Mouse (Mus musculus): Measurements from ENCODE around the gene Trip10. TPM values are rescaled to one million over a fixed set of nuclear protein-coding genes. Genes with fewer than 3 reads are reported as not detected.
A peak's percentile ranks its signal among the peaks of the same experiment; 100 is the strongest.

The Trip10 gene
- polyA plus RNA-seq, 1 experiment from 2014 or later = 33.4 TPM

DNA sequence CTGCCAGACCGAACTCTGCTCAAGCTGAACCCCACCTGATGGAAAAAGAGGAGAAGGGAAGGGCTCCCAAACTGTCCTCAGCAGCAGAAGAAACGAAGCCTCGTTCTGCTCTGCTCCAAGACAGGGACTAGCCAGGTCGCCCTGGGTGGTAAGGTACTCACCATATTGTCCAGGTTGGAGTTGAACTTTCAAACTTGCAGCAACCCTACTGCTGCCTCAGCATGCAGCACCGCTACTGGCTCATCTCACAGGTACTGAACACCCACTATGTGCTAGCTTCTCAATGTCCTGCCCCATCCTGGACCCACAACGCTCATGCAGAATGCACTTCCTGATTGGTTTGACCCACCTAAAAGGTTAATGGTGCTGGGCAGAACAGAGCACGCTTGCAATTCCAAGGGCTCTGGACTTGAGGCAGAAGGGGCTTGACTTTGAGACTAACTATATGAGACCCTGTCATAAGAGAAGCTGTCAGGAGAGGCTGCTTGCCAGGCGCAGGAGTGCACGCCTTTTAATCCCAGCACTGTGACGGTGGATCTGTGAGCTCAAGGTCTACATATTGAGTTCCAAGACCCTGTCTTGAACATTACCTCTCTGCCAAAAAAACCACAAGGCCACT, 3.8 kb upstream of the Trip10 start:
- H3K36me3 ChIP-seq (ENCODE audit: control insufficient read depth, insufficient read depth, low read length) = peaks cover 7% of the 10 kb centered on the region; the same call in 1 of the 2 replicates
- no peak for ATAC-seq (ENCODE audit: insufficient number of reproducible peaks, insufficient read depth, low FRiP score, low read depth)
- WGBS = 88% methylated on average over 10 of the region's 10 CpGs
- no peak overlapping the region for H3K4me3 ChIP-seq (ENCODE audit: low read depth, low read length)
- H3K27ac ChIP-seq (ENCODE audit: low read length) = no peak overlapping the region
- H3K4me1 ChIP-seq (ENCODE audit: control insufficient read depth, insufficient read depth, low read length) = peaks cover 14% of the 10 kb centered on the region
- H3K9ac ChIP-seq (replicated peaks; ENCODE audit: low read depth, low read length) = no peak overlapping the region
- H3K9me3 ChIP-seq (ENCODE audit: control insufficient read depth, low read depth, low read length) = no peaks in the 10 kb centered on the region; the same call in 1 of the 2 replicates
- H3K4me2 ChIP-seq (replicated peaks; ENCODE audit: low read depth, low read length) = no peak overlapping the region
- no peaks in the 10 kb centered on the region for H3K27me3 ChIP-seq (ENCODE audit: control insufficient read depth, insufficient read depth, low read length)

DNA sequence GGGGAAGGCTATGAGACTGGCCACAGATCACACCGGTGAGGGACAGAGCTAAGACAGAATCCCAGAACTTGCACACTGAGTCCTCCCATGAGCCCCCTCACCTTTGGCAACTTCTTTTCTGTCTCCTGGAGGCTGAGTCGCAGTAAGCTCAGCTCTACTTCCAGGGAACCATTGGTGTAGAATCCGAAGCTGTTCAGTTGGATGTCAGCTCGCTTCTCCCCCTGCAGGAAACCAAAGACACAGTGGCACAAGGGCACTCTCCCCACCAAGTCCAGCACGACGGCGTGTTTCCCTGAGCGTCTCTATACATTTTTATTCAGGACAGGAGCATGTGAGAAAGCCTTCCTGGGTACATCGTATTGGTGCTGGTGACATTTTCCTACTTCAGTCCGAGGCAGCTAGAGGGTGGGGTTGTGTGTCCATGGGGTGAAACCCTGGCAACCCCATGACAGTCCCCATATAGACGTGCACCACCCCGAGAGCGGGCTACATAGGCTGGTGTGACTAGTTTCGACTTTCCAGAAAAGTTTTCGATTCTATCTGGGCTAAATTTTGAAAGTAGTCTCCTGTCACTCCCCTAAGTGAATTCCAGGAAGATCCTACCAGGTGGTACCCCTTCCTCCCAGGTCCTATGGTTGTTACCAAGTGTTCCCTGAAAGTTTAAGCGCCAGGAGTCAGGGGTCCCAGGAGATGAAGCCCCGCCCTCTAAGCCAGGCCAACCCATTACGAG, 2.4 kb upstream of the Trip10 start:
- peaks cover 21% of the 10 kb centered on the region for H3K4me1 ChIP-seq (ENCODE audit: control insufficient read depth, insufficient read depth, low read length)
- H3K27ac ChIP-seq (ENCODE audit: low read length) = peak overlapping the region; percentile 93
- H3K4me2 ChIP-seq (replicated peaks; ENCODE audit: low read depth, low read length) = peak overlapping the region; percentile 86
- peak overlapping the region; percentile 58 for H3K9ac ChIP-seq (replicated peaks; ENCODE audit: low read depth, low read length)
- ATAC-seq (ENCODE audit: insufficient number of reproducible peaks, insufficient read depth, low FRiP score, low read depth) = no peak
- H3K36me3 ChIP-seq (ENCODE audit: control insufficient read depth, insufficient read depth, low read length) = peaks cover 4% of the 10 kb centered on the region; the same call in 1 of the 2 replicates
- peak overlapping the region; percentile 56 for H3K4me3 ChIP-seq (ENCODE audit: low read depth, low read length)
- no peaks in the 10 kb centered on the region; the same call in 1 of the 2 replicates for H3K9me3 ChIP-seq (ENCODE audit: control insufficient read depth, low read depth, low read length)
- H3K27me3 ChIP-seq (ENCODE audit: control insufficient read depth, insufficient read depth, low read length) = no peaks in the 10 kb centered on the region
- WGBS = 3% methylated on average over 18 of the region's 18 CpGs

DNA sequence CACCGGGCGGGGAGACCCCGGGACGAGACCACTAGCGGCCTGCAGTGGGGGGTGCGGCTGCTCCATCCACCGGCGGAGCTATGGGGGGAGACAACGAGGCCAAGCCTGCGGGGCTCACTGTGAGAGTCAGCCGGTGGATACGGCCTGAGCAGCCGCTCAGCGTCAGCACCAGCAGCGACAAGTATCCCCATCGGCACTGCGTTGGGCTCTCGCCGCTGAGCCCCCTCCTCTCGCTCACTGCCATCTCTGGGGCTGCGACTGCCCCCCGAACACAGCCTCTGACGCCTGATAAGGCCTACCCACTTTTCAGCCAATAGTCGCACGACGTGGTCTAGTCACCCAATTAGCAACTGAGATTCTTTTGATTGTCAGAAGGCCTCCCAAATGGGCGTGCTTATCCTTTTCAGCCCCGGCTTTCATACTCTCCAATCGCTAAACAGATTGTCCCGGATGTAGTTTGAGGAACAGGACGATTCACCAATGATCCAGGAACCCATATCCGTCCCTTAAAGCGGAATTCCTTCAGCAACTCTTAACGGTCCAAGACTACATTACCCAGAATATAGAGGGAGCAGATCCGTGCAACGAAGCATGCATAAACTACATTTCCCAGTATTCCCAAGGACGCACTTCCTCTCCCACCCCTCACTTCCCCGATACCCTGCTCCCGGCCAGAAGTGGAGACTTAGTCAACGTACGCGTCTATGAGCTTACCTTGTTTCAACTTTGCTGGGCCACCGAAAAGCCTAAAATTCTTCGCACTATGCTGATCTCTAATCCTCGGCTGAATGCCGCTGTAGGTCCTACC, 1.7 kb upstream of the Trip10 start:
- under 1% methylated on average over 46 of the region's 46 CpGs for WGBS
- H3K9ac ChIP-seq (replicated peaks; ENCODE audit: low read depth, low read length) = peak overlapping the region; percentile 58
- peak overlapping the region; percentile 93 for H3K27ac ChIP-seq (ENCODE audit: low read length)
- H3K36me3 ChIP-seq (ENCODE audit: control insufficient read depth, insufficient read depth, low read length) = no peaks in the 10 kb centered on the region; the same call in 1 of the 2 replicates
- H3K9me3 ChIP-seq (ENCODE audit: control insufficient read depth, low read depth, low read length) = no peaks in the 10 kb centered on the region
- no peaks in the 10 kb centered on the region for H3K27me3 ChIP-seq (ENCODE audit: control insufficient read depth, insufficient read depth, low read length)
- H3K4me3 ChIP-seq (ENCODE audit: low read depth, low read length) = peak overlapping the region; percentile 81
- peak overlapping the region; percentile 86 for H3K4me2 ChIP-seq (replicated peaks; ENCODE audit: low read depth, low read length)
- peaks cover 21% of the 10 kb centered on the region for H3K4me1 ChIP-seq (ENCODE audit: control insufficient read depth, insufficient read depth, low read length)
- ATAC-seq (ENCODE audit: insufficient number of reproducible peaks, insufficient read depth, low FRiP score, low read depth) = peak; percentile 91

DNA sequence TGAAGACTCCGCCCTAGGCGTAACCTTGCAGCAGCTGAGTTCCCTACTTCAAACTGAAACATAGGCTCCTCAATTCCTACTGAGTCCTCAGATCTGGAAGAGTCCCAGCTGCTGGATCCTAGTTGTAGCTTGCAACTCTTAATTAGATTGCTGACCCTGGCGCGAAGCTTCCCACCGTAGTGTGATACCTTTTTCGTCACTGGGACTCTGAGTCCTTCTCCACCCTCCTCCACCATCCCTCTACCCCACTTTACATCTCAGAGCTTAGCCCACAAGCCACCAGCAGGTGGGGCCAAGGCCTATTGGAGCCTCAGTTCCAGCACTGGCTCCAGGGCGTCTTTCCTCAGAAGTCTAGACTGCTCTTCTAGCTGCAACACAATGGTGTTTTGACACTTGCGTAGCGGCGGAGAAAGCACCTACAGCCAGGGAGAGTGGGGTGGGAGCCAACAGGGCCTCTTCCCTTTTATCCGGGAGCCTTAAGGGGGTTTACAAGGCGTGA, 1.0 kb upstream of the Trip10 start, which contains the start of gene Gpr108:
TSS of gene Gpr108 (minus strand) at position 246 of the 499 bp plus-strand sequence.
- peak; percentile 63 for ATAC-seq (ENCODE audit: insufficient number of reproducible peaks, insufficient read depth, low FRiP score, low read depth)
- peaks cover under 1% of the 10 kb centered on the region for H3K36me3 ChIP-seq (ENCODE audit: control insufficient read depth, insufficient read depth, low read length)
- peak within 1 kb of the TSS; percentile 81 for H3K4me3 ChIP-seq (ENCODE audit: low read depth, low read length)
- no peaks in the 10 kb centered on the region for H3K27me3 ChIP-seq (ENCODE audit: control insufficient read depth, insufficient read depth, low read length)
- peak within 1 kb of the TSS; percentile 93 for H3K27ac ChIP-seq (ENCODE audit: low read length)
- WGBS = under 1% methylated on average over 12 of the region's 12 CpGs
- no peaks in the 10 kb centered on the region for H3K9me3 ChIP-seq (ENCODE audit: control insufficient read depth, low read depth, low read length)
- H3K4me2 ChIP-seq (replicated peaks; ENCODE audit: low read depth, low read length) = peak within 1 kb of the TSS; percentile 90
- peak within 1 kb of the TSS; percentile 58 for H3K9ac ChIP-seq (replicated peaks; ENCODE audit: low read depth, low read length)
- H3K4me1 ChIP-seq (ENCODE audit: control insufficient read depth, insufficient read depth, low read length) = peaks cover 21% of the 10 kb centered on the region

DNA sequence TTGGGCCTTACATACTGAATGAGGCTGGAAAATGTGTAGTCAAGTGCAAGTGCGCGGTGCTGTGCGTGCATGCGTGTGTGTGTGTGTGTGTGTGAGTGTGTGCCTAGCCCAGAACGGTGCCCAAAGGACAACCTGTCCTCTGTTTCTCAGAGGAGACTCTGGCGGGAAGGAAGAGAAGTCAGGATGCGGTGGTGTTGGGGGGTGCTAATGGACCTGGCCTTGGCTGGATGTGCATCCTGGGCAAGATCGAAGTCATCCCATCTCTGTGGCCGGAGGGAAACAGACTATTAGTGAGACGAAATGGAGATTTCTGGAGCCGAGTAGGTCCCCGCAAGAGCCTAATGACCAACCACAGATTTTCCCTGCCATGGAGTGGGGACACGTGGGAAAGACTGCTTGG, 484 bp upstream of the Trip10 start:
- H3K9me3 ChIP-seq (ENCODE audit: control insufficient read depth, low read depth, low read length) = no peaks in the 10 kb centered on the region
- peak overlapping the region; percentile 81 for H3K4me3 ChIP-seq (ENCODE audit: low read depth, low read length)
- ATAC-seq (ENCODE audit: insufficient number of reproducible peaks, insufficient read depth, low FRiP score, low read depth) = no peak
- H3K9ac ChIP-seq (replicated peaks; ENCODE audit: low read depth, low read length) = 0 out of 2 replicates have a peak overlapping the region, but pooled peaks have one; percentile 11
- H3K4me1 ChIP-seq (ENCODE audit: control insufficient read depth, insufficient read depth, low read length) = peaks cover 21% of the 10 kb centered on the region
- H3K4me2 ChIP-seq (replicated peaks; ENCODE audit: low read depth, low read length) = peak overlapping the region; percentile 61
- WGBS = 13% methylated on average over 13 of the region's 13 CpGs
- peak overlapping the region; percentile 90 for H3K27ac ChIP-seq (ENCODE audit: low read length)
- H3K27me3 ChIP-seq (ENCODE audit: control insufficient read depth, insufficient read depth, low read length) = no peaks in the 10 kb centered on the region
- H3K36me3 ChIP-seq (ENCODE audit: control insufficient read depth, insufficient read depth, low read length) = peaks cover 5% of the 10 kb centered on the region

DNA sequence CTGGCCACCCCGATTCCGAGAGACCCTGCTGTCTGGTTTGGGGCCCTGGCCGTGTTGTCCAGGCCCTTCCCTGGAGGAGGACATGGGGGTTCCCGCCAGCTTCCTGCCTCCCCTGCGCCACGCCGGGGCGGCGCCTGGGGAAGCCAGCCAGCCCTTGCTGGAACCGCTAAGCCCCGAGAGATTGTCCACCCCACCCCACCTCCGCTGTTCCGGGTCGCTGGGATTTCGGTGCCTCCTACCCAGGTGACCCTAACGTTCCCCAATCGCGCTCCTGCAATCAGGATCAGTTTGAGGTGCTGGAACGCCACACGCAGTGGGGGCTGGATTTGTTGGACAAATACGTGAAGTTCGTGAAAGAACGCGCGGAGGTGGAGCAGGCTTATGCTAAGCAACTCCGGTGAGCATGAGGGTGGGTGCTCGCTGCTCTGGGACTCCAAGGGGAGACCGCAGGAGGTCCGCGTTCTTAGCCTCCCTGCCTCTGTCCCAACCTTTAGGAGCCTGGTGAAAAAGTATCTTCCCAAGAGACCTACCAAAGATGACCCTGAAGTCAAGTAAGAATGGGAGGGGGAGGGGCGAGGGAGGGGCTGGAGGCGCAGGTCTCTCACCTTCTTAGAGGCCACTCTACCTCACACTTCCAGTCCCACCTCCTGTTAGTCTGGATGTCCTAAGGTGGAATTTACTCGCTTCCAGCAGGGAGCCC, 1.4 kb downstream of the Trip10 start:
- Histone ChIP-seq H3K36me3 (ENCODE audit: control insufficient read depth, insufficient read depth, low read length) (peaks cover 21% of the 10 kb centered on the region), H3K4me1 (ENCODE audit: control insufficient read depth, insufficient read depth, low read length) (peaks cover 21% of the 10 kb centered on the region), H3K4me3 (ENCODE audit: low read depth, low read length) (peak overlapping the region; percentile 81), H3K9me3 (ENCODE audit: control insufficient read depth, low read depth, low read length) (no peaks in the 10 kb centered on the region), H3K27me3 (ENCODE audit: control insufficient read depth, insufficient read depth, low read length) (no peaks in the 10 kb centered on the region), H3K9ac (replicated peaks; ENCODE audit: low read depth, low read length) (peak overlapping the region; percentile 67), H3K4me2 (replicated peaks; ENCODE audit: low read depth, low read length) (peak overlapping the region; percentile 90), H3K27ac (ENCODE audit: low read length) (peak overlapping the region; percentile 79; the same call in 1 of the 2 replicates)
- ATAC-seq (ENCODE audit: insufficient number of reproducible peaks, insufficient read depth, low FRiP score, low read depth) = no peak
- 3% methylated on average over 33 of the region's 33 CpGs for WGBS

DNA sequence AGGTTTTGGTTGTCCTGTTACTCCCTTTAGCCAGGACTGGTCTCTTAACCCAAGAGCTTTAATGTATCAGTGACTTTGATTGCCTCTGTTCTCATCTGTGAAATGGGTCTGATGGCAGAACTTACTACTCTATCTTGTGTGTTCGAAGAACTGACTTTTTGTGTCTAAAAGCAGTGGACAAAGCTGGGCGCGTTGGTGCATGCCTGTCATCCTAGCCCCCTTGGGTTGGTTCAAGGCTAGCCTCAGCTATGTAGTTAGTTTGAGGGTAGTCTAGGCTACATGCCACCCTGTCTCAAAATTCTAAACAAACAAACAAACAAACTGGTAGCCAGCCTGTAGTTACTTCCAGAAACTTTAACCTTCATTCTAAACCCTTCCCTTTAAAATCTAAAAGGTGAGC, 2.2 kb downstream of the Trip10 start:
- no peak overlapping the region for H3K4me3 ChIP-seq (ENCODE audit: low read depth, low read length)
- no peaks in the 10 kb centered on the region for H3K27me3 ChIP-seq (ENCODE audit: control insufficient read depth, insufficient read depth, low read length)
- H3K9ac ChIP-seq (replicated peaks; ENCODE audit: low read depth, low read length) = no peak overlapping the region
- no peak for ATAC-seq (ENCODE audit: insufficient number of reproducible peaks, insufficient read depth, low FRiP score, low read depth)
- WGBS = 97% methylated on average over 3 of the region's 3 CpGs
- H3K36me3 ChIP-seq (ENCODE audit: control insufficient read depth, insufficient read depth, low read length) = peaks cover 24% of the 10 kb centered on the region
- no peak overlapping the region for H3K27ac ChIP-seq (ENCODE audit: low read length)
- H3K9me3 ChIP-seq (ENCODE audit: control insufficient read depth, low read depth, low read length) = no peaks in the 10 kb centered on the region
- peak overlapping the region; percentile 90; the same call in 1 of the 2 replicates for H3K4me2 ChIP-seq (replicated peaks; ENCODE audit: low read depth, low read length)
- peaks cover 15% of the 10 kb centered on the region for H3K4me1 ChIP-seq (ENCODE audit: control insufficient read depth, insufficient read depth, low read length)

All from stomach, embryonic 14.5 days (tissue).